Mouse (Mus musculus) retina, adult 2 months (tissue): ENCODE measurements around the gene Wnt9a.
A peak's percentile ranks its signal among the peaks of the same experiment; 100 is the strongest.
"Not testable (repeated sequence)": the region's sequence is repeated elsewhere in the genome, so short reads cannot be mapped to it uniquely, and the experiment has no call there.

Source experiments
- DNase-seq: peaks from one replicate; pipeline ENCODE4 v3.0.0-alpha.2; 2012; ENCODE audit warnings: low read depth, low spot score

Wnt9a gene

DNA sequence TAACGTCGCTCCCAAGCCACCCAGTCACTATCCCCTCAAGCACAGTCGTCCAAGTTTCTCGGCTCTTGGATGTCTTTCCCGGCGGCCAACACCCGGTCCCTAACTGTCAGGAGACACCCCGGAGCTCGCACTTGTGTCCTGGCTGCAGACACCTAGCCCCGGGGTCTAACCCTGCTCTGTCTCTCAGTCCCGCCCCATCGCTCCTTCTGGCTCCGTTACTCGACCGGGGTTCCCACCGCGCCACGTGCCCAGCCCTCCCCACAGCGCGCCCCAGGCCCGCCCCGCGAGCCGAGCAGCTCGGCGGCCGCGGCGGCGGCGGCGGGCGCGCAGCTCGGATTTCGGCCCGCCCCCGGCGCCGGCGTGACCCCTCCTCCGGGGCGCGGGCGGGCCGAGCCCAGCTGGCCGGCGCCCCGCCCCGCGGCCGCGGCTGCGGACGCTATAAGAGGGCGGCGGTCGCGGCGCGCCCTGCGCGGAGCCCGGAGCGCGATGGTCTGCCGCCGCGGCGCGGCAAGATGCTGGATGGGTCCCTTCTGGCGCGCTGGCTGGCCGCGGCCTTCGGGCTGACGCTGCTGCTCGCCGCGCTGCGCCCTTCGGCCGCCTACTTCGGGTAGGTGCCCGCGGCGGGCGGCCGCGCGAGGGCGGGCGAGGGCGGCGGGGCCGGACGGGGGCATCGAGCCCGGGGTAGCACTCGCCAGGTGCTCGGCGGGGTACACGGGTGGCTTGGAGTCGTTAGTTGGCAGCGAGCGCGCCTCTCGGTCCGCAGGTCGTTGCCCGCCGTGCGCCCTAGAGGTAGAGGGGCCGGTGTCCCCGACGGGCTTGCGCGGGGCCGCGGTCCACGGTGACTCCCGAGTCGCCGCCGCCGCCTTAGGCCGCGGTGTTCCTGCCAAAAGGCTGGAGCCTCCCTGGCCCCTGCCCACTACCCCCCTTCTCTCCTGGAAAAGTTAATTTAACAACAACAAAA, at the start of gene Wnt9a:
Wnt9a (plus strand) TSS at position 468 of the 961 bp plus-strand sequence.
- no peak for DNase-seq

DNA sequence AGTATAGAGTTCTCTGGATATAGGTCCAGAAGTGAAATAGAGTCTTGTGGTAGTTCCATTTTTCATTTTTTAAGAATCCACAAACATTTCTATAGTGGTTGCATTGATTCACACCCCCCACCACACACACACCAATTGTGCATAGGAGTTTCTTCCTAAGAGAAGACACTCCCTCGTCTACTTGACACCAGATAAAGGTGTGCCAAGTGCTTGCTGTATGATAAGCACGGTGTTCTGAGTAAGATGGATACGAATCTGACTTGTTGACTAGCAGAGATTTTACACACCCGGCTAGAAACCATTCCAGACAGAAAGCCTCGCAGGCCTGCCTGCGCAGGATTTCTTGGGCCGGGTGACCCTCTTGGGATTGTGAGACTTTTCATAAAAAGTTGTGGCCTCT, 47.1 kb upstream of the Wnt9a start:
- no peak for DNase-seq

DNA sequence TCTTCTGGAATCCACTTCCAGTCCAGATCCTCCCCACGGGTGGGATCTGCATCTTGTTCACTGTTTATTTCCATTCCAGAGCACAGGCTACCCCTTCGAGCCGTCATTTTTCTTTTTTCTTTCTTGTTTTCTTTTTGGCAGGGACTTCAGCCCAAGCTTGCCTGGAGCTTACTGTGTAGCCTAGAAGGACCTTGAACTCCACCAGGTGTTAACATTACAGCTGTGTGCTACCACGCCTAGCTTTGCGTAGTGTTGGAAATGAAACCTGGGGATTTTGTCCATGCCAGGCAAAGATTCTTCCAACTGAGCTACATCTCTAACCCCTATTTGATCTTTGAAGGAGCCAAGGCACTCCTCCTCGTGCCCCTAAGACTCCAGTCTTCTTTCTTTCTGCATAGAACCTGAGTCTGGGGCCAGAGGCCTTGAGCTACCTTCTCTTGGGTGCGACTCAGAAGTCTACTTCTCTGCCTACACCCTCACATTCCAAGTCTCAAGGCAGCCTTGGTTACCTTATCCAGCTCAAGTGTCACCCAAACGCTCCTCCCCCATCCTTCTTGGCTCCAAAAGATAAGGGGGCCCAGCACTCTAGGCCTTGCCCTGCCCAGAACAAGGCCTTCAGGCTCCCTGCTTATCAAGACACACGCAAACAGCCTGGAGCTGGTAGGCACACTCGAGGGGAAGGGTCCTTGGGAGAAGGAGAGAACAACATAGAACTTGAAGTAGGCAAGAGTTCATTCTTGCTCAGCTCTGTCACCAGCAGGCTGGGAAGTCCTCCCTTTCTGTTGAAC, 45.8 kb upstream of the Wnt9a start:
- DNase-seq, result no peak

DNA sequence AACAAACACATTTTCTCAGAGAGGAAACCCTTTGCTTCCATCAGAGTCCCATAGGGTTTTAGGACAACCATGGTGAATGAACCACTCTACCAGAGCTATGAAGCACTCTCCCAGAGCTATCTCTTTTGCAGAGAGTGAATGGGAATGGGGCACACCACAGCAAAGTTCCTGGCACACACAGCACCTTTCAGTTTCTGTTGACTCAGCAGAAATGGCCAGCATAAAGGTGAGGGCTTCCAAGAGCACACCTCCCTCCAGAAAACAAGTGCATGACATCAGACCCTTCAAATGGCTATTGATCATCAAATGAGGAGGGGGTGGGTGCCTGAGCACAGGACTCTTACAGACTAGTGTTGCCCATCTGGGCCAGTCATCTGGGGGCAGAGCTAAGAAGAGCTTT, 44.4 kb upstream of the Wnt9a start:
- DNase-seq, result no peak

DNA sequence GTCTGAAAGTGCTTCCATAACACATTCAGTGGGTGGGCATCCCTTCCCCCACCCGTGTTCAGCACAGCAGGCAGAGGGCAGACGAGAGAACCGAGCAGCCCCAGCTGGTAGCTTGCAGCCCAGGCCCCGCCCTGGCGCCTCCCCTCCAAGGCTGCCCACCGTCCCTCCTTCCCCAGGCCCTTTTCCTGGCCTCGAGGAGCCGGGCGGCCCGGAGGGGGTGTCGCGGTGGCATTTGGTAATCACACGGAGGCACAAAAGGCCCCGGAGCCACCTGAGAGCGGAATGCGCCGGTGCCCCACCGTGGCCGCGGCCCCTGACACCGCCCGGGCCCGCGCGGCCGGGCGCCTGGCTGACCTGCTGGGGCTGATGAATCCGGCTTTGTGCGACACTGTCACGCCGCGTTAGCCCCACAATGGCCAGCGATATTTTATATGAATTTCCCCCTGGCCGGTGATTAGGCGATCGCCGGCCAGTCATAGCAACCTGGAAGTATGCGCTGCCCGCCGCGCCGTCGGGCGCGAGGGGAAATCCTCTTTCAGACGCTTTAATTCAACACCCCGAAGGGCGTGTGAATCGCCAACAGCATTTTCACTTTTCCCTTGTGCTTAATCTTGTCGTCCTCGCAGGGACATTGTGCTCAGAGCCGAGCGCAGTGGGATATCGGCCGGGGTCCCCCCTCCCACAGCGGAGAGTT, 42.7 kb upstream of the Wnt9a start:
- DNase-seq, result peak; percentile 11

DNA sequence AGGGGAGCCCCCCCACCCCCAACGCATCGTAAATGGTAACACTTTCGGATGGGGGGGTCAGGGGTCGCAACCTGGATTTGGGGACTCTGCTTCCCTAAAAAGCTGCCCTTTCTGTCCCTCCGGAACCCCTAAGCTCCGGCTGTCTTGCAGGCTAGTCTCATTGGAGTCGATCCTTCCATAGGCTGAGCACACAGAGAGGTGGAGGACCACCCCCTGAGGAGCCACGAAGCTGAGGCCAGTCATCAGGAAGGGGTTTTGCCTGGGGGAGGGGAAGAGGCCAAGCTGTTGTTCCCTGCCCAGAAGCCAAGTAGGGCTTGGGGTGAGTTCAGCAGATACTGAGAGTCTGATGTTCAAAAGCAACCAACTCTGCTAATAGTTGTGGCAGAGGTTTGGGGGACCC, 42.1 kb upstream of the Wnt9a start:
- DNase-seq, result no peak

DNA sequence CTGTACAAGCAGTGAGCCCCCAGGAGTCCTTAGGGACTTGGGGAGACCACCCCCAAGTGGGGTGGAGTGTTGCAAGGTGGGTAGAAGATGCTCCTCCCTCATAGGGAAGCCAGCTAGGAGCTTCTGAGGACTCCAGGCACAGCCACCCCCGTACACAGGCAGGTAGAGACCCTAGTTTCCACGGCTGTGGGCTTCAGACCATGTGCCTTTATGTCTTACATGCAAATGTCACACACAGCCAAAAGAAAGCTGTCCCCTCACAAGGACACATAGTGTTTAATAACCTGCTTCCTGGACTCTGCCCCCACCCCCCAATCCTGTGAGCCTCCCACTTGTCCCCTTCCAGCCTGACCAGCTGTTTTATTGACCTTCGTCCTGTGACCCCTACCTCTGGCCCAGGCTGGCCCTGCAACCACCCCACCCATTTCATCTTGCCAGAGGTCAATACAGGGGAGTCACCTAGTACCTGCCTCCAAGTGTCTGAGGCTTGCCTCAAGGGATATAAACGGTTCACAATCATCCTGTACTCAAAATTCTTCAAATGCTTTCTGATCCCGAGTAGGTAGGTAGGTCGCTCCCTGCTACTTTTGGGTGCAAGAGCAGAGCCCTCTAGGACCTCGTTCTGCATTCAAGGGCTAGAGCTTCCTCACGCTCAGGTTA, 41.4 kb upstream of the Wnt9a start:
- no peak for DNase-seq

DNA sequence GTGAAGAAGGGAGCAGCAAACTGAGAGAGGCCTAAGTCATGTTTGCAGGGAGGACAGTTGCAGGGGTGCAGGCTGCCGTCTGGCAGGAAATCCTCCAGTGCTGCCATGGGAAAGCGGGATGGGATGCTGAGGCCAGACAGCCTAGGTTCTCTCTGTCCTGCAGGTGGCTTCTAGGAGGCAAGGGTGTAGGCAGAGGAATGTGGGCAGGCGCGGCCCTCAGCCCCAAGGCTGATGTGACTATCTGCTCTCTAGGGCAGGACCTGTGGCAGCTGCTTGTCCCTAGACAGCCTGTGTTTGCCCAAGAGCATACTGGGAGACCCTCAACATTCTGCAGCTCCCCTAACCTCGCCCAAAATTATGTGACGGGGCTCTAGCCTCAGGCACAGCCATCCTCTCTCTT, 40.0 kb upstream of the Wnt9a start:
- DNase-seq, result no peak

DNA sequence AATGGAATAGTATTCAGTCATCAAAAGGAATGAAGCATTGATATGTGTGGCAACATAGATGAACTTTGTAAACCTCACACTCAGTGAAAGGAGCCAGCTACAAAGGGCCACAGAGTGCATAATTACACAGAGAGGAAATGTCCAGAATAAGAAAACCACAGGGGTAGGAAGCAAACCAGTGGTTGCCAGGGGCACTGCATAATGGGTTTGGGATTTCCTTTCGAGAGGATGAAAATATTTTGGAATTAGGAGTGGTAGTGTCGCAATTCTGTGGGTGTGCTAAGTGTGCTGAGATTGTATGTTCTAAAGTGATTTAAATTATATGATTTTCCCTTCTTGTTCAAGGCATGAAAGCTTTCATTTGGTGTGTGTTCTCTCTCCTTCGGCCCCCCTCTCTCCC, 32.5 kb upstream of the Wnt9a start:
- no peak for DNase-seq

DNA sequence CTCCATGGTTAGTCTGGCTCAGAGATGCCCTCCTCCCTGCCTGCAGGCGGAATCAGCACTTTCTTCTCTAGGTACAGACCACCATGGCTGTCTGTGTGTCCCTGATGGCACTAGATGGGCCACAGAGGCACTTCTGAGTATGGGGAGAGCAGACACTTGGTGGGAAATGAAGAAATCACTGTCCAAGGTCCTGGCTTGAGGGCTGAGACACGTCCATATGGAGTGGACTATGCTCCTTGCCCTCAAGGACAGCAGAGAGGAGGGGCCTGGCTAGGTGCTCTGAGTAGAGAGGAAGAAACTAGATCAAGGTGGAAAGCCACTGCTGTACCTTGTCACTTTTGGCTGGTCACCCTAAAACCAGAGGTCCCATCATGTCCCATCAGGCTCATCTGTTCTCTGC, 29.9 kb upstream of the Wnt9a start:
- DNase-seq, result no peak

DNA sequence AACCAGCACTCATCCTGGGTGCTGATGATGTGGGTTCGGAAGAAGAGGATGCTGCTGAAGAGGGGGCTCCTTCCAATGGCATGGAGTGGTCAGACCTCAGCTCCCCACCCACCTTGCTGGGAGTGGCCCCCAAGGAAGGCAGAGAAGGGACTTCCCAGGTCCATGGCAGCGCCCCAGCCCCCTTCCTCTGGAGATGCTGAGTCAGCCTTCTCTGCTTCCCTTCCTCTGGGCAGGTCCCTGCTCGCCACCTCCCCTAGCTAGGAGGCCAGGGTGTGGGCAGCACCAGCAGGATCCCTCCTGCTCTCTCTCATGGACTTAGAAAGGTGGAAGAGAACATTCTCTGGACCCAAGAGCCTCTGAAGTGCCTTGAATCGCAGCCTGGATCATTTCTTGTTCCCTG, 28.7 kb upstream of the Wnt9a start:
- DNase-seq, result no peak

DNA sequence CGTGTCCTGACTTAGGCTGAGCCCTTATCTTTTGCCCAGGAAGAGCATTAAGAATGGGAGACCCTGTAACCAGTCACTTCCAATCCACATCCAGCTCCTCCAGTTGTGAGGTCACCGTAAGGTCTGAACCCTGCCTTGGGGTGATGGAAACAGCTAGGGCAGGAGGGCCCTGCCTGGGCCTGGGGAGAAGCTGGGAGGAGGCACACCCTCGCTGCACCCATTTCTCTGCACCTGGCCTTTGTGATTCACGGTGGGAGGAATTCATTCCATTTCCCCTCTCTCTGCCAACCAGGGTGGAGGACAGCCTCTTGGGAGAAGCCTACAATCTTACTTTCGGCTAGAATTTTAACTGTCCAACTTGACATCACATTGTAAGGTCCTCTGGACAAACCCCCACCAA, 24.6 kb upstream of the Wnt9a start:
- DNase-seq, result no peak

DNA sequence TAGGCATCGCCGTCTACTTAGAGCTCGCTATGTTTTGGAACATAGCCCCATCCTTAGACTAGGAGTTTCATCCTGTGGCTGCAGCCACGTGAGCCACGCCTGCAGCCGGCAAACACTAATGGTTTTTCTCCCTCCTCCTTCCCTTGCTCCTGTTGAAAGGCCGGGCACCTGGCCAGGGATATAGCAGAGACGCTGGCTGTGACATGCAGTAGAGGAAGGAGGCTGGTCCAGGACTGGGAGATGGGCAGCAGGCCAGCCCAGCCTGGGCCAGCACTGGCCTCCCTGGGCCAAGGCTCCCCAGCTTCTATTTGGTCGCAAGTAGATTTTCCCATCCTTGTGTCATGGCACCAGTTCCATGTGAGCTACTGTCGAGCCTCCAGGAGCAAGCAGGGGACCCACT, 23.8 kb upstream of the Wnt9a start:
- DNase-seq, result no peak

DNA sequence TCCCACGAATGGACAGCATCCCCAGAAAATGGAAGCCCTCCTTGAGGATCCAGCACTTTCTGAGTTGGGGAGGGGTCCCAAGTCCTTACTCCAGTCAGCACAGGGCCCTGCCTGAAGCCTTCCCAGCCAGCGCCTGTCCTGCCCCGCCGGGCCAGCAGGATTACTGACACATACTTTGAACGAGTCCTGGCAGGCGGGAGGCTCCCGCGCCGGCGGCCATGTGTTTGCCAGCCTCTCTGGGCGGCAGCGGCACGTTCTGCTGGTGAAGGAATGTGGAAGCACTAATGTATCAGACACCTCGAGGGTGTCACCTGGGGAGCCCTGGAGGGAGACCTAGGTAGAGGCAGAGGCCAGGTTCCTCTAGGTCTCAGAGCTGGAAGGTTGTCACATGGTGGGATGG, 22.6 kb upstream of the Wnt9a start:
- no peak for DNase-seq

DNA sequence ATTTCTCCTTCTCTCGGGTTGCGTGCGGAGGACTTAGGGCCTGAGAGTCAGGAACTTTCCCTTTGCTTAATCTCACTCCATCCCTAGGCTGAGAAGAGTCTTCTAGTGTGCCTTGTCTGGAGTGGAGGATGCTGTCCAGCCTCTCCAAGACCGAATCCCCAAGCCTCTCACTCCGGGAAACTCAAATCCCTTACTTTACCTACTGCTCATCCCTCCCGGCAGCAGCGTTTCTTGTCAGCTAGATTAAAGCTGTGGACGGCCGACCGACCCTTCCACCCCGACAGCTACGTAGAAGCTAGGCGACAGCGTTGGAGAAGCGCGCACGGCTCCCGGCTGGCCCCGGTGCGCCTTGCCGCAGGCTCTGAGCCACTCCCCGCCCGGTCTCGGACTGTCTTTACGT, 17.0 kb upstream of the Wnt9a start:
- no peak for DNase-seq

DNA sequence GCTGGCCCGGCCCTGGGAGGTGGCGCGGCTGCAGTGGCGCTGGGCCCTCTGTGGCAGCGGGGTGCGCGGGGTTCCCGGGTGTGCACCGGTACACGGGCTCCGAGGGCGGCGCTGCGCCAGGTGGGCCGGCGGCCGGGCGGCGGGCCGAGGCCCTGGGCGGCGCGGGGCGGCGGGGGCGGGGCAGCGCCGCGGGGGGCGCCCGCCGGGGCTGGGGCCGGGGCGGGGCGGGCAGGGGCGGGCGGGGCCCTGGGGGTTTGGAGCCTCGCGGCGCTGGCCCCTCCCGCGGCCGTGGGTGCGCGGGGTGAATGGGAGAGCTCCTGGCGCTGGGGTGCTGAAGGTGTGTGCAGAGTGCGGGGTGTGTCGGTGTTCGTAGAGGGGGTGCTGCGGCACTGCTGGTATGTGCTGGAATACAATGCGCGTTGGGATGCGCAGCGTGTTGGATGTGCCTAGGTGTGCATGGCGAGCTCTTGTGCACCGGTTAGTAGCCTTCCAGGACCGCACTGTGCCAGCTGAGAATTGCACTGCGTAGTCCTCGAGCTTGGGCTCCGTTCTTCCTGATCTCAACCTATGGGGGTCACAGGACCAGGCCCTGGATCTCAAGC, 15.9 kb upstream of the Wnt9a start, which contains the start of gene Wnt3a:
Wnt3a (minus strand) TSS at position 51 of the 602 bp plus-strand sequence.
- no peak for DNase-seq

DNA sequence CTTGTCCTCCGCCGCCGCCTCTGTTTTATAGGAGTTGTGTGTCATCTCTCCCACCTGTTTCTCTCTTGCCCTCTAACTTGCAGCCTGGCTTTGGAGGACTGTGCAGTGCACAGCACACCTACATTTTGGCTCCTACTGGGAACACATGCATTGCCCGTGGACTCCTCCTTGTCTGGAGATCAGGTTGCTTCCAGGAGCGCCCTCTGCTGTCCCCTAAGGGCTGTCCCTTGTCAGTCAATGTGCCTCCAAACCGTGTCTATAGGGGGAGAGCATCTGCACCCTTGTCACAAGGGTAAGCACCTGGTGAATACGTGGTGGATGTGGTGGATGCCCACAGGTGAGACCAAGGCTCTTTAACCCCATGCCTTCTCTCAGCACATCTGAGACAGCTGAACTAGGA, 13.1 kb upstream of the Wnt9a start:
- DNase-seq, result no peak

DNA sequence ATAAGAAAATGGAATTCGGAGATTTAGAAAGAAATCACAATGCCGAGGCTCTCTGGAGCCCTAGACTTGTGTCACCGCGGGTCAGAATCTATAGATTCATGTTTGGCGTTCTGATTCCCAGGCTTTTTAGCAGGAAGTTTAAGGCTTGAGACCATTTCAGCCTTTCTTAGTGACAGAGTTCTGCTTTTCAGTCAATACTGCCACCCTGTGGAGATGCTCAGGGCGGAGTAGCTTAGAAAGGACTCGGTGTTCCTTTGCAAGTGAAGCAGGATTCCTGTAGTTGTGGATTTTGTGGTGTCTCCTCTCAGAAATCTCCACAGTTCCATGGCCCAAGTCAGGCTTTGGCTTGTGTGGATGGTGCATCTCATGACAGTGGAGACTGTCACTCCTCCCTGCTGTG, 8.8 kb upstream of the Wnt9a start:
- no peak for DNase-seq

DNA sequence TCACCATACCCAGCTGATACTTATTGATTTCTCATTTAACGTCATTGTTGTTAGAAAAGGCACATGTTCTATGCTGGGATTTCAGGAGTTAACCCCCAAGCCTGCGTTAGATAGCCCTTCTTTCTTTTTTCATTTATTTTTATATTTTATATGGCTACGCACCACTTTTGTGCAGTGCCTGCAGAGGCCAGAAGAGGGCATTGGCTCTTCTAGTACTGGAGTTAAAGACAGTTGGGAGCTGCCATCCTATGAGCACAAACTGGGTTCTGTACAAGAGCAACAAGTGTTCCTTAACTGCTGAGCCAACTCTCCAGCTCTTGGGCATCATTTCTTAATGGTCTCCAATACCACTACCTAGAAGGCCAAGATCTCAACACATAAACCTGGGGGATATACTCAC, 6.5 kb upstream of the Wnt9a start:
- no peak for DNase-seq

DNA sequence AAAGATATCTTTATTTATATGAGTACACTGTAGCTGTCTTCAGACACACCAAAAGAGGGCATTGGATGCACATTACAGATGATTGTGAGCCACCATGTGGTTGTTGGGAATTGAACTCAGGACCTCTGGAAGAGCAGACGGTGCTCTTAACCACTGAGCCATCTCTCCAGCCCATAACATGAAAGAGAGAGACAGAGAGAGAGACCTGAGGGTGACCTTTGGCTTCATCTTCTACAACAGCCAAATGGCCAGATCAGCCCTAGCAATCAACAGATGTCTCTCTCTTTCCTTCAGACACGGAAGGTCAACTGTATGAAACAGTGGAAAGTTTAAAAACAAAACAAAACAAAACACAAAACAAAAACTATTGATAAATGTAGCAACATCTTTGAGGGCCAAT, 5.7 kb upstream of the Wnt9a start:
- not testable (repeated sequence) for DNase-seq
